Mouse (Mus musculus): ENCODE measurements around the gene Eci3. TPM values are rescaled to one million over a fixed set of nuclear protein-coding genes. Genes with fewer than 3 reads are reported as not detected.

Gene Eci3
- polyA plus RNA-seq (2017; shearing (Covaris generic)): not detected

GRCm38 (mm10) chr13:34963511-34964397, at the start of gene Eci3:
TSS of gene Eci3 (minus strand) at chr13:34963810.

GRCm38 (mm10) chr13:34924210-34924609, 39.4 kb downstream of the Eci3 start, which contains the start of the genes Fam217a and 4933417A18Rik:
TSS of gene Fam217a (minus strand) at chr13:34924310.
TSS of gene 4933417A18Rik (plus strand) at chr13:34924409.

Other genes starting within 250 kb of the Eci3 start
- not detected for gene Fam50b, start 229.0 kb downstream of the Eci3 start, polyA plus RNA-seq (2017; shearing (Covaris generic))
- gene Prpf4b, start 88.5 kb downstream of the Eci3 start, polyA plus RNA-seq (2017; shearing (Covaris generic)): 90.0 TPM
- not detected for gene Fam217a, start 39.5 kb downstream of the Eci3 start, polyA plus RNA-seq (2017; shearing (Covaris generic))
- gene 4933417A18Rik, start 39.4 kb downstream of the Eci3 start, polyA plus RNA-seq (2017; shearing (Covaris generic)): not detected
- 22.3 TPM for gene Eci2, start 63.3 kb upstream of the Eci3 start, polyA plus RNA-seq (2017; shearing (Covaris generic))